ENCODE assay signal across 17 mouse cellular contexts in the genomic region with DNA sequence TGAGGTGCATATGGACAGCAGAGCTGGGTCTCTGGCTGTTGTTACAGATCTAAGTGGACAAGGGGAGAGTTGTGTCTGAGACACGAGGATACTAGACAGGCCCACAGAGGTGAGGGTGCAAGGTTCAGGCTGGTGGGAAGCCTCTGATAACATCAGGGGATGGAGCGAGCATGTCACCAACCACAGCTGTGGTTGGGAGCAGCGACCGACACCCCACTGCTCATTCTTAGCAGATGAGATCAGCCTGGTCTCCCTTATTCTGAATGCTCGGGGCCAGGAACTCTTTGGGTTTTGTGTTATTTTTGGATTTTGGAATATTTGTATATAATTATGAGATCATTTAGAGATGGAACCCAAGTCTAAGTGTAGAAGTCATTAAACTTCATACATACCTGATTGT.
"Had no signal": no experiment of that assay in that cellular context is flagged by ENCODE, and none has a peak within 500 bp of the region (broad histone marks: within the 10 kb centered on the region; RNA-seq: fewer than 3 reads in every experiment).

No protein-coding gene starts in this region.

- DNase-seq: lung, adult 2 months; lung, postnatal 4 days; midbrain, embryonic 14.5 days; right cerebral cortex, postnatal 14 days; thymus, adult 2 months; thymus, postnatal 25 days; thymus, postnatal 4 days had no signal

- H3K36me3 ChIP-seq: lung, embryonic 15.5 days had no signal

- H3K4me2 ChIP-seq: lung, embryonic 15.5 days; midbrain, embryonic 12.5 days; neural tube, embryonic 13.5 days; neural tube, embryonic 15.5 days; stomach, embryonic 15.5 days had no signal

- H3K9me3 ChIP-seq: lung, embryonic 15.5 days; midbrain, embryonic 10.5 days; midbrain, embryonic 12.5 days; neural tube, embryonic 13.5 days; neural tube, embryonic 15.5 days; stomach, embryonic 15.5 days had no signal

- H3K4me3 ChIP-seq: lung, embryonic 15.5 days; midbrain, embryonic 10.5 days; midbrain, embryonic 12.5 days; myocyte; neural tube, embryonic 13.5 days; neural tube, embryonic 15.5 days; stomach, embryonic 15.5 days had no signal

- H3K27ac ChIP-seq: lung, embryonic 15.5 days; midbrain, embryonic 10.5 days; midbrain, embryonic 12.5 days; neural tube, embryonic 13.5 days; neural tube, embryonic 15.5 days; stomach, embryonic 15.5 days; stomach, postnatal 0 days had no signal

- H3K4me1 ChIP-seq: lung, embryonic 15.5 days; stomach, embryonic 15.5 days had no signal

- H3K9ac ChIP-seq: lung, embryonic 15.5 days; midbrain, embryonic 12.5 days; neural tube, embryonic 13.5 days; neural tube, embryonic 15.5 days; stomach, embryonic 15.5 days had no signal

- H3K27me3 ChIP-seq: lung, embryonic 15.5 days; neural tube, embryonic 15.5 days; stomach, embryonic 15.5 days had no signal

- ATAC-seq: lung, postnatal 0 days; midbrain, embryonic 16.5 days had no signal
